Mouse (Mus musculus) pancreas, adult 10 weeks (tissue): ENCODE measurements around the gene Slc7a8. TPM values are rescaled to one million over a fixed set of nuclear protein-coding genes. Genes with fewer than 3 reads are reported as not detected.

ENCODE experiments used
- polyA plus RNA-seq: library from polyadenylated mRNA; stranded (reverse); fragments of 350-450 nt; fragmentation: Illumina TruSeq; extraction: RNeasy Lipid Tissue Mini Kit (QIAGEN cat#74804); gene quantifications from one replicate; pipeline ENCODE4 v1.2.3, GENCODE M21; 2015; ENCODE audit warnings: low read depth, low replicate concordance; ENCODE audit not compliant: insufficient read depth

Slc7a8 gene
- polyA plus RNA-seq: 30.4 TPM

GRCm38 (mm10) chr14:54781610-54782365, at the start of gene Slc7a8:
TSS of gene Slc7a8 (minus strand) at chr14:54781946.

GRCm38 (mm10) chr14:54813991-54814390, 32.2 kb upstream of the Slc7a8 start, which contains the start of gene Rnf212b:
TSS of gene Rnf212b (plus strand) at chr14:54814141.

GRCm38 (mm10) chr14:54712074-54712473, 69.7 kb downstream of the Slc7a8 start, which contains the start of gene Cebpe:
TSS of gene Cebpe (minus strand) at chr14:54712174.

GRCm38 (mm10) chr14:54698733-54699132, 83.0 kb downstream of the Slc7a8 start, which contains the start of gene Gm29776:
TSS of gene Gm29776 (minus strand) at chr14:54698833.

GRCm38 (mm10) chr14:54686522-54687143, 95.1 kb downstream of the Slc7a8 start, which contains the start of gene Acin1:
TSS of gene Acin1 (minus strand) at chr14:54686931.

GRCm38 (mm10) chr14:54686063-54686521, 95.7 kb downstream of the Slc7a8 start, which contains the start of gene 1700123O20Rik:
TSS of gene 1700123O20Rik (plus strand) at chr14:54686216.

Other genes with a start within 250 kb of the Slc7a8 start
- 3.0 TPM for gene Haus4, start 227.3 kb downstream of the Slc7a8 start, polyA plus RNA-seq
- gene Ajuba, start 204.4 kb downstream of the Slc7a8 start, polyA plus RNA-seq: 6.6 TPM
- gene 4931414P19Rik, start 176.0 kb downstream of the Slc7a8 start, polyA plus RNA-seq: 2.7 TPM
- gene Psmb5, start 163.9 kb downstream of the Slc7a8 start, polyA plus RNA-seq: 27.3 TPM
- not detected for gene Psmb11, start 160.5 kb downstream of the Slc7a8 start, polyA plus RNA-seq
- gene Gm17606, start 141.0 kb downstream of the Slc7a8 start, polyA plus RNA-seq: not detected
- 0.83 TPM for gene Cdh24, start 140.6 kb downstream of the Slc7a8 start, polyA plus RNA-seq
- gene 1700123O20Rik, start 95.7 kb downstream of the Slc7a8 start, polyA plus RNA-seq: 8.7 TPM
- 44.3 TPM for gene Acin1, start 95.0 kb downstream of the Slc7a8 start, polyA plus RNA-seq
- not detected for gene Gm29776, start 83.1 kb downstream of the Slc7a8 start, polyA plus RNA-seq
- gene Cebpe, start 69.8 kb downstream of the Slc7a8 start, polyA plus RNA-seq: not detected
- gene Rnf212b, start 32.2 kb upstream of the Slc7a8 start, polyA plus RNA-seq: not detected
- gene Homez, start 89.0 kb upstream of the Slc7a8 start, polyA plus RNA-seq: 2.0 TPM
- 5.1 TPM for gene Ppp1r3e, start 95.6 kb upstream of the Slc7a8 start, polyA plus RNA-seq
- 10.9 TPM for gene Bcl2l2, start 101.4 kb upstream of the Slc7a8 start, polyA plus RNA-seq
- not detected for gene Gm20521, start 101.5 kb upstream of the Slc7a8 start, polyA plus RNA-seq
- 68.9 TPM for gene Pabpn1, start 110.6 kb upstream of the Slc7a8 start, polyA plus RNA-seq
- 21.4 TPM for gene Slc22a17, start 131.2 kb upstream of the Slc7a8 start, polyA plus RNA-seq
- 2.7 TPM for gene Efs, start 144.2 kb upstream of the Slc7a8 start, polyA plus RNA-seq
- not detected for gene Il25, start 150.7 kb upstream of the Slc7a8 start, polyA plus RNA-seq
- 1.1 TPM for gene Cmtm5, start 154.3 kb upstream of the Slc7a8 start, polyA plus RNA-seq
- gene Myh6, start 185.0 kb upstream of the Slc7a8 start, polyA plus RNA-seq: 1.1 TPM
- gene Gm17428, start 195.0 kb upstream of the Slc7a8 start, polyA plus RNA-seq: not detected
- not detected for gene Myh7, start 212.7 kb upstream of the Slc7a8 start, polyA plus RNA-seq
- gene Ngdn, start 233.5 kb upstream of the Slc7a8 start, polyA plus RNA-seq: 11.8 TPM